Mouse (Mus musculus): ENCODE data around the gene Dusp16. TPM values are rescaled to one million over a fixed set of nuclear protein-coding genes. Genes with fewer than 3 reads are reported as not detected.

The Dusp16 gene
- total RNA-seq, 2 experiments from 2014 or later, result 0.94 TPM; not detected in 1

- ATAC-seq (replicated peaks; ENCODE audit: low FRiP score, poor library complexity, severe bottlenecking), result no peak
Observed at GRCm38 (mm10) chr6:134751087-134751486, 41.3 kb downstream of the Dusp16 start.

DNA sequence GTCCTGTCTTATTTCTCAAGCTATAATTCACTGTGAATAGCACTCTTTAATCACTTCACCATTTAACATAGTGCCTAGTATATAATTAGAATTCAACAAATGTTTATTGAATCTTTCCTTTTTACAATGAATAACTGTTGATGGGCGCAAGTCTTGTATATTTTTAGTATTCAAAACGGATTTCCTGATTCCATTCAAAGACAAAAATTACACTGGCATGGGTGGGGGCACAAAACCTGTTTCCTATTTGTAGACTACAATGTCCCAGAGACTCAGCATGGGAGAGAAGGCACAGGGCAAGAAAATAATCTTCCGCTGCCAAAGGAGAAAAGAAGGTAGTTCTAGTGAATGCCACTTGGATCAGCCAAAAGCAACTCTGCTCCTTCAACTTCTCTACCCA lies 44.3 kb downstream of the Dusp16 start:
- ATAC-seq (replicated peaks; ENCODE audit: low FRiP score, poor library complexity, severe bottlenecking), result no peak

GRCm38 (mm10) chr6:134745876-134746275 lies 46.5 kb downstream of the Dusp16 start:
- ATAC-seq (replicated peaks; ENCODE audit: low FRiP score, poor library complexity, severe bottlenecking), result no peak

DNA sequence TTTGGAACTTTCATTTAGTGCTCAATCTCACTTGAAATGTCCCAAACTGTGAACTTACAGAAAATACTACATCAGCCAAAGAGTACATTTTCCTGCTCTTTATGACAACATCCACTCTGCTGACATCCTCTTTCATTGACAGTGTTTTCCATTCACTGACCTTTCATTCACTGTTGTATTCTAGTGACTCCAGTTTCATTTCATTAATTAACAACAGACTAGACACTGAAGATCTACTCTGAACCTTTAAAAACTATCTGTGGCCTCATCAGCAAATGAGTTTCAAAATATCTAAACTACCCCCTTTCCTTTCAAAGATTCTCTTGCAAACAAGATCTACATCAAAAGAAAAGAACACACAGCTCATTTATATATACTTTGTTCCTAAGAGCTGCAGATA lies 48.9 kb downstream of the Dusp16 start:
- ATAC-seq (replicated peaks; ENCODE audit: low FRiP score, poor library complexity, severe bottlenecking), result no peak

GRCm38 (mm10) chr6:134736853-134737252 lies 55.6 kb downstream of the Dusp16 start:
- no peak for ATAC-seq (replicated peaks; ENCODE audit: low FRiP score, poor library complexity, severe bottlenecking)

- ATAC-seq (replicated peaks; ENCODE audit: low FRiP score, poor library complexity, severe bottlenecking), result no peak
Observed at GRCm38 (mm10) chr6:134733800-134734221, 58.6 kb downstream of the Dusp16 start.

GRCm38 (mm10) chr6:134732813-134733212 lies 59.6 kb downstream of the Dusp16 start:
- ATAC-seq (replicated peaks; ENCODE audit: low FRiP score, poor library complexity, severe bottlenecking), result no peak

GRCm38 (mm10) chr6:134730978-134731377 lies 61.4 kb downstream of the Dusp16 start:
- ATAC-seq (replicated peaks; ENCODE audit: low FRiP score, poor library complexity, severe bottlenecking), result no peak

DNA sequence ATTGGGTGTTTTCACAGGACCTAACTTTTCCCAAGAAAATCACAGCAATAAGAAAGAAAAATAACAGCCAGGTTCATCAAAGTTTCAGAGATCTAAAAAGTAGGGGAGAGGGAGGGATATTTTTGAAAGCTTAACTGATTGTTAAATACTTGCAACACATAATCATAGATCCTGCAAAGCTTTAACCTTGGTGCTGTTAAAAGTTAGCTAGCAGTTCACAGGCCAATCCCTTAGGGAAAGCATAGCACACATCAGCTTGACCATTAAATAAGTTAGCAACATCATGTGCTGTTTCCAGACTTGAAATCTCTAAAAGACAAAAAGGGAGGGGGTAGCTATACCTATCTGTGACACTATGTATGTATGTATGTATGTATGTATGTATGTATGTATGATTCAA lies 67.0 kb downstream of the Dusp16 start:
- ATAC-seq (replicated peaks; ENCODE audit: low FRiP score, poor library complexity, severe bottlenecking), result no peak

DNA sequence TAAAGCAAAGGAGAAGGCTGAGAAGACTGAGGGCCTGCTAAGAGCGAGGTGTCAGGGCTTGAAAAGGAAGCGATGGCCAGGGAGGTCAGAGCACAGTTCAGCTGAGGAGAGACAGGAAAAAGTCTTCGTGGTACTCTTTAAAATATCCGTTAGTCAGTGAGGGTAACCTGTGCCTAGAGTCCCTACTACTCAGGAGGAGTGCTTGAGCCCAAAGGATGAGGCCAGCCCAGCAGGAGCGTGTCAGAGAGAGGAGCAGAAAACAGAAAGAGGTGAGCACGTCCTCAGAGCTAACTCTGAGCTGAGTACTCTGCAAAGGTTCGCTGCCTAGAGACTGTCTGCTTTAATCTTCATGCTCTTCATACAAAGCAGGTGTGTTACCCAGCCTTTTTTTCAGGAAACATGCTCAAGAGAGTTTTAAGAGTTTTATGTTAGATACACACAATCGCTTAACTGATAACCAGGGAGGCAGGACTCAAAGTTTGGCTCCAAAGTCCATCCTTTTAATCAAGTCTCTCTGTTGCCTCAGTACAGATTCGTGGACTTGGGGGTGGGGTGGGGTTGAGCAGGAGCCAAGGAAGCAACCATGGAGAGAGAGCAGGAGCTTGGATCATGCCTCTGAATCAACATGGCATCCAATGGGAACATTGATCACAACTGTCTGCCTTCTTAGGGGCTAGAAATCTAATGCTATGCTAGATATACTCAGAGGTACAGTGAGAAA lies 68.4 kb downstream of the Dusp16 start:
- ATAC-seq (replicated peaks; ENCODE audit: low FRiP score, poor library complexity, severe bottlenecking), result no peak

- no peak for ATAC-seq (replicated peaks; ENCODE audit: low FRiP score, poor library complexity, severe bottlenecking)
Observed at GRCm38 (mm10) chr6:134723326-134723725, 69.1 kb downstream of the Dusp16 start.

DNA sequence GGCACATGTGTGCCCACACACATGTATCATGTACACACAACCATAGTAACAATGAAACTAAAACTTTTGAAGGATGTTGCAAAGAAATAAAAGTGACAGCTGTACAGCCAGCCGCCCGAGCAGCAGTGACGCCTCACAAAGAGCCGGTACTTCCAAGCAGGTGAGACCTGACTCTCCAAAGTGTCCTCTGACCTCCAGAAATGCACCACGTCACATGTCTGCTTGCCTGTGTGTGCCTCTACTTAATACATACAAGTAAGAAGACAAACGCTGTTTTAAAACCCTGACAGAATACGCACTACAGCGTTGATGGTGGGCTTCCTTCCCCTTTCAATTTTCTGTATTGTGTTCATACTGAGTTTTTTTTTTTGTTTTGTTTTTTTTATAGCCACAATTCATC lies 69.5 kb downstream of the Dusp16 start:
- ATAC-seq (replicated peaks; ENCODE audit: low FRiP score, poor library complexity, severe bottlenecking), result no peak

- ATAC-seq (replicated peaks; ENCODE audit: low FRiP score, poor library complexity, severe bottlenecking), result no peak
Observed at GRCm38 (mm10) chr6:134721729-134722269, 70.6 kb downstream of the Dusp16 start.

- no peak for ATAC-seq (replicated peaks; ENCODE audit: low FRiP score, poor library complexity, severe bottlenecking)
Observed at GRCm38 (mm10) chr6:134720150-134720549, 72.3 kb downstream of the Dusp16 start.

DNA sequence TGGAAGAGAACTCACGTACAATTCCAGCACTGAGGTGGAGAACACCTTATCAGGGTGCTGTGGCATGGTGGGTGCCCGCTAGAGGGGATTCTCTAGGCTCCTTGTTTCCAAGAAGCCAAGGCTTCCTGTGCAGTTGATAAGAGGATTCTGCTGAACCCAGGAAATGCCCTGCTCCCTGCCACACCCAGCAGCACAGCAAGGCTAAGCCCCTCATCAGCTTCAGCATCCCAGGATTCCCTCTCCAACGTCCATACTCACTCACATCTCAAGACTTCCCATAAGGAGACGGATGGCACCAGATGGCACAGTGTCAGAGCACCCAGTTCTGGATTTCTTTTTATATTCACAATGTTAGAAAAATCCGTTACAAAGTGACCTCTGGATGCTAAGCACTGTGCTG lies 73.3 kb downstream of the Dusp16 start:
- no peak for ATAC-seq (replicated peaks; ENCODE audit: low FRiP score, poor library complexity, severe bottlenecking)

GRCm38 (mm10) chr6:134718668-134719065 lies 73.8 kb downstream of the Dusp16 start:
- ATAC-seq (replicated peaks; ENCODE audit: low FRiP score, poor library complexity, severe bottlenecking), result no peak

- no peak for ATAC-seq (replicated peaks; ENCODE audit: low FRiP score, poor library complexity, severe bottlenecking)
Observed at GRCm38 (mm10) chr6:134717886-134718667, 74.3 kb downstream of the Dusp16 start.

DNA sequence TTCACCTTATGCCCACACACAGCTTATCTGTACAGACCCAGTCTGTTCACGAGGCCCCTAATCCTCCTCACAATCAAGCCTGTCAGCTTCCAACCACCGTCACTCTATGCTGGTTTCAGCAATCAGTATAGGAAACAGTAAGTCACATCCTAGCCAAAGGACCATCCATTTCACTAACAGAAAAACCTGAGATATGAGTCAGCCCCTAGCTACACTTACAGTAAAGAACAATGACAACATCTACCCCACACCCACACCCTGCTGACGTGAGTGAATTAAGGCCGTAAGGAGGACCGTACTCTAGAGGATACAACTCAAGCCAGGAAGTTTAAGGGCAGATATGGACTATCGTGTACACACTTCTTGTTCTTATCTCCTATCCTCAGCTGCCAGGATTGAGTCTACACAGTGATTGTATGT lies 76.2 kb downstream of the Dusp16 start:
- ATAC-seq (replicated peaks; ENCODE audit: low FRiP score, poor library complexity, severe bottlenecking), result no peak

- ATAC-seq (replicated peaks; ENCODE audit: low FRiP score, poor library complexity, severe bottlenecking), result no peak
Observed at GRCm38 (mm10) chr6:134713897-134714296, 78.5 kb downstream of the Dusp16 start.

- ATAC-seq (replicated peaks; ENCODE audit: low FRiP score, poor library complexity, severe bottlenecking), result no peak
Observed at GRCm38 (mm10) chr6:134713321-134713720, 79.1 kb downstream of the Dusp16 start.

DNA sequence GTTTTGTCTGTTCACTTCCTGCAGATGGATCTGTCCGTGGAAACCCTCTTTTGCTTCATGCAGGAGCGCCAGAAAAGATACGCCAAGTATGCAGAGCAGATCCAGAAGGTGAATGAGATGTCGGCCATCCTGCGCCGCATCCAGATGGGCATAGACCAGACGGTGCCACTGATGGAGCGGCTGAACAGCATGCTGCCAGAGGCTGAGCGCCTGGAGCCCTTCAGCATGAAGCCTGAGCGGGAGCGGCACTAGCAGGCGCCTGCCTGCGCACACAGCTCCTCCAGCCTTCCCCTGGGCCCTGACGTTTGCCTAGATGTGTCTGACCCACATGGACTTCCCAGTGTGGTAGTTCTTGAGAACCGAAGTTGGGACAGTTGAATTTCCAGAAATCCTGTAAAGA lies 82.4 kb downstream of the Dusp16 start:
- ATAC-seq (replicated peaks; ENCODE audit: low FRiP score, poor library complexity, severe bottlenecking), result no peak

All from erythroblast, adult 5-6 weeks (primary cell).